Mouse (Mus musculus): ENCODE data around the gene Slc4a11.

DNA sequence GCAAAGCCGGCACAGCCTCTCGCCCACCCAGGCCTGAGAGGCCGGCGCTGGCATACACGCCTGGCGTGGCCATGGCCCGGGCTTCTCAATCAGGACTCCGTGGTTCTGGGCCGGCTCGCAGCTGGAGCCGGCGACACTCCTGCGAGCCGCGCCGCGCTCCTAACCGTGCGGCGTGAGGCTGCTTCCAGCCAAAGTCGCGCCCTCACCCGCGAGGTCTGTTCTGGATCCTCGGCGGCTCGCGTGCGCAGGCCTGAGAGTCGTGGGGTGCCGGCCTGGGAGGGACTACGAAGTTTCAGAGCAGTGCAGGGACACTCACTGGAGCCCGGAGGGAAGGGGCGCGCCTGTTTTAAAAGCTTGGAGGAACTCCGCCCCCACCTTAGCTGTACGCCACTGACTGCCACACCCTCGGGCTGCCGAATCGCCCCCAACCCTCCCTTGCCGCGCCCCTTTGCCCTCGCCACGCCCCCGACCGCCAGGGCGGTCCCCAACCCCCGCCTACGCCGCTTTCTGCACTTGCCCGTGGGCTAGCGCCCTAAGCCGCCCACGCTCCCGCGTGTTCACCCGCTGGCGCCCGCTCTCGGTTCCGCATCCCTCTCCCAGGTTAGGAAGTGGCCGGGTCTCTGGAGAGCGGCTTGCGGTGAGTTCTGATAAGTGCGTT lies at the start of gene Slc4a11:
- TF ChIP-seq CTCF (IDR thresholded peaks at IDR 0.05; ENCODE audit: borderline replicate concordance, extremely low read depth, insufficient read depth, insufficient read length) = no peak
- TF ChIP-seq POLR2A (IDR thresholded peaks at IDR 0.05; ENCODE audit: borderline replicate concordance, extremely low read depth, insufficient read depth, insufficient read length, poor library complexity, severe bottlenecking) = no peak

All from brain, embryonic 14.5 days (tissue).